Mouse (Mus musculus) cerebellum, adult 18-20 months (tissue): ENCODE results near the gene Gabarapl1.
A peak's percentile ranks its signal among the peaks of the same experiment; 100 is the strongest.
"Not testable (repeated sequence)": the region's sequence is repeated elsewhere in the genome, so short reads cannot be mapped to it uniquely, and the experiment has no call there.

Source experiments
- DNase-seq, 2 experiments: peaks; one replicate each; pipeline ENCODE4 v3.0.0; 2021

Gene Gabarapl1

GRCm38 (mm10) chr6:129532942-129533860 is at the start of gene Gabarapl1:
Gabarapl1 (plus strand) TSS chr6:129533160.
- peak; percentile 87 to 88 for DNase-seq

- DNase-seq = no peak
These were observed 38.0 kb upstream of the Gabarapl1 start for GRCm38 (mm10) chr6:129494924-129495323.

DNA sequence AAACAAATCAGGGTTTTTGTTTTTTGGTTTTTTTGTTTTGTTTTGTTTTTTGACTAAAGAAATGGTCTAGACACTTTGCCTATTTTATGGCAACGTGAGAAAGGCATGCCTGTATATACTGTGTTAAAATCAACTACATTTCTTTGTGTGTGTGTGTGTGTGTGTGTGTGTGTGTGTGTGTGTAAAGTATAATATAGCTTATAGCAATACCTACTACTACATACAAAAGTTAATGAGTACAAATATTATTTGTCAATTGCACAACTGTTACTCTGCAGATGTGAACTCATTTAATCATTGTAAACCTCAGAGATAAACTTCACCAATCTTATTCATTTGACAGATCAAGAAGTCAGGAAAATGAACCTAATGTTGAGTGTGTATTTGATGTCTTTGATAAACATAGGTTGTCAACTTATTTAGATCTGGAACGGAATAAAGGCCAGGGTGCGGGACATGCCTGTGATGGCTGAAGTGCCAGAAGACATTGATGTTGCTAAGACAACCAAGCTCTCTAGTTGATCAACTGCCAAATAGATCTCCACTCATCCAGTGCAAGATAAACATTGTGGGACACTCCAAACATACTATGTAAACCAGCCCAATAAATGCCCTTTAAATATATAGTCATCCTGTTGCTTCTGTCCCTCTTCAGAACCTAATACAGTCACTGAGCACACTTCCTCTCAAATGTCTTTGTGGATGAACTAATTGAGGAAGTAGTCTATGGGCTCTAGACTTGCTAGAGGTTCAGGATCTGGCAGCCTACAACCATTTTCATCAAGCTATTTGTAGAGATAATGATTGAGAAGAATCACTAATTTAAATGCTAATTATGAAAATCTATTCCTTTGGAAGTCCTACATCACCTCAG is 35.4 kb upstream of the Gabarapl1 start:
- no peak for DNase-seq

GRCm38 (mm10) chr6:129499516-129499915 is 33.4 kb upstream of the Gabarapl1 start:
- not testable (repeated sequence) for DNase-seq

DNA sequence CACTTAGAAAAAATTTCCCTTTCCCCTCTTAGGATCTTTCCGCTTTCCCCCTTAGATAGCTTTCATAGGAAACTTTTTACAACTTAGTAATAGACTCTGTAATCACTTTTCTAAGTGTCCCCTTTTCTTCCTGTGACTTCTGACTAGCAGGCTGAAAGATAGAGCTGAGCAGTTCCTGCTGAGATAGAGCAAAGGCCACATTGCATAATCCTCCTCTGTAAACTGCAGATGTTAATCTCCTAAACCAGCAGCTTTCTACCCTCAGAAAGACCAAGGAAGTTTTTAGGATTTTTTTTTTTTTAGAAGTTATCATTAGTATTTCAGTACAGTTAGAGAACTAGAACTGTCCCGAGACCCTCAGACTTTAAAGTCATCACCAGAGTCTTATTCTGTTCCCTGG is 29.5 kb upstream of the Gabarapl1 start:
- no peak for DNase-seq

DNA sequence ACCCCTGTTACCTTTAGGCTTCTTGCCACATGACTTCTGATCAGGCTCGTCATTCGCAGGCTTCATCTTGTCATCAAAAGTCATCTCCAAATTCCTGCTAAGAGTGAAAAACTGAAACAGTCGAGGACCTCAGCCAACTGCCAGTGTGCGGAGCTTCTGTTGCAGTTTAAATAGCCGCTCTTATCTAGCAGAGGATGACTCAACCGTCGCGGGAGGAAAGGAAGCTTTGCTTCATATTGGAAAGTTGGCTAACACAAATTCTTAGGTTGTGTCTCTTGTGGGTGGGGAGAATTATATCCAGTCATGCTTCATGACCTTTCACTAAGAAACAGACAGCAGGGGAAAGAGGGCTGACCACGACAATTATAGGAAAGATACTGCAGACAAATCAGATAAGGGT is 25.9 kb upstream of the Gabarapl1 start, which contains the start of gene Olr1:
Olr1 (minus strand) TSS at position 142 of the 400 bp plus-strand sequence.
- DNase-seq = no peak

DNA sequence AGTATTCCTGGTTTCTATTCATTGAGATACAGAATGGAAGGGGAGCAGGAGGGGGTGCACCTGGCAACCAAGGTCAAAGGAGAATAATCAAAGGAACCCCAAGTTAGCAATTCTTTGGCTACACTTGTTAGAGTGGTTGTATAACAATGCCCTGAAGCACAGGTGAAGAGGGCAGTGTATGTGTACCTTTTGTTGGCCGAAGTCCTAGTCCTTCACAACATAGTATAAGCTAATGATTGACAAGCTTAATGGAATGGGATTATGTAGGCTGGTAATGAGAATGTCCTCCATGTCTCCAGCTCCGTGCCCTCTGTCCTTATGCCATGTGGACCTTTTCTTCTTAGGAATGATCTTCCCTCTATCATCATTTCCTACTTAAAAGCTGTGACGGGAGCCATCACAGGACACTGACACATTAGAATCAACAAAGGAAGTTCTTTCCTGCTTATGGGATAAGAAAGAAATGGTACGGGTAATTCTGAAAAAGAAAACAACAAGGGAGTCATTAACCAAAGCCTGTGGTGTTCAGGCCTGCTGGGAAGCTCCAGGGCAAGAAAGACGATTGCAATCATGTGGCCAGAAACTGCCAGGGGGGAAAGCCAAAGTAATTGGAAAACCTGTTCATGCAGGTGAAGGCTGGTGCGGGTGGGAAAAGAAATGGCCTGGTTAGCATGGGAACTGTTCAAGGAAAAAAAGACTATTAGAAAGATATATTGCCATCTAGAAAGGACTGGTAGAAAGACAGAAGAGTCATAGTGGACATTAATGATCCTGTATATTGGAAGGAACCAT is 22.6 kb upstream of the Gabarapl1 start:
- DNase-seq = no peak

DNA sequence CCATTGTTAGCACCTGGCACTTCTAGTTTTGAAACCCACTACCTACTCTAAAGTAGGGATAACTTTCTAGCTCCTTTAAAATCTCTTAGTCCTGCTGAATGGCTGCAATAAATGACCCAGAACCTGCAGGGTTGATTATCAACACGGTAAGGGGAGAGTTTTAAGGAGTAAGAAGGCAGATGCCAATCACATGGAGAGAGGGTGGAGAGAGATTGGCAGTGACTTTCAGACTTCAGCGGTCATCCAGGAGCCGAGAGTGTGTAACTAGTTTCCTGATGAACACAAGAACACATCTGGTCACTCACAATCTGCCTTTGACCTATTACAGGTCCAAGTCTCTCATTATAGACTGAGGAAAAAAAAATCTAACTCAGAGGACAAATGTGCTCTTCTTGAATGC is 20.6 kb upstream of the Gabarapl1 start, which contains the start of gene Tmem52b:
Tmem52b (plus strand) TSS at position 189 of the 400 bp plus-strand sequence.
- DNase-seq = no peak

DNA sequence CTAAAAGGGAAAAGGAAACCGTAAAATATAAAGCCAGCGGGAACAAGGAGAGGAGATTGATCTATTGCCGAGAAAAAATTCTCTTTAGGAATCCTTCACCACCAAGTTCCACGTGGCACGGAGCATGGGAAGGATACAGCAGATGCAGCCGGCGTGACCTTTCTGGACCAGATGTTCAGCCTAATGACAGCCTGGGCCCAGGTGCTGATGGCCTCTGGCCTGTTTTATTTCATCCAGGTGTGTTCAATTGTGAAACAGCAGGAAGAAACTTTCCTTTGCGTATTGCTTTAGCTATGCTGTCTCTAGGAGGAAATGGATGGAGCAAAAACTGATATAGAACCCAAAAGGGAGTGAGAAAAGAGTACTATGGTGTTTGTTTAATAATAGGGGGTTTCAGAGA is 20.1 kb upstream of the Gabarapl1 start:
- no peak for DNase-seq

GRCm38 (mm10) chr6:129513409-129513808 is 19.6 kb upstream of the Gabarapl1 start:
- no peak for DNase-seq

GRCm38 (mm10) chr6:129514376-129514775 is 18.6 kb upstream of the Gabarapl1 start:
- no peak for DNase-seq

DNA sequence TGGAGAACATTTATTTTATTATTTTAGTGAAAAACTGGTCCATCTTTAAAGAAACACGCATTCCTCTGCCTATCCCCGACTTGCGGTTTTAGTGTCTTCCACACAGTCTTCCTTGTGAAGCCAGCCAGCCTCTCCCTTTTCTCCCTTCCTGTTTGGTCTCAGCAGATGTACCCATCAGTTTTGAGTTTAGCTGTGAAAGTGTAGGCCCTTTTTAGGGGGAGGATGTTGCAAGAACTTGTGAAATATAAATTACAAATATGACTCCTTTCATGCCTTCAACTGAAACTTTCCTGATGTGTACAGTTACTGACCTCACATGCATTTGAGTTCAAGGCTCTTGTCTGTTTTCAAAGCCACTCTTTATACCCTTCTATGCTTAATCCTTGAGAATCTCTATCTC is 17.9 kb upstream of the Gabarapl1 start:
- DNase-seq = no peak

DNA sequence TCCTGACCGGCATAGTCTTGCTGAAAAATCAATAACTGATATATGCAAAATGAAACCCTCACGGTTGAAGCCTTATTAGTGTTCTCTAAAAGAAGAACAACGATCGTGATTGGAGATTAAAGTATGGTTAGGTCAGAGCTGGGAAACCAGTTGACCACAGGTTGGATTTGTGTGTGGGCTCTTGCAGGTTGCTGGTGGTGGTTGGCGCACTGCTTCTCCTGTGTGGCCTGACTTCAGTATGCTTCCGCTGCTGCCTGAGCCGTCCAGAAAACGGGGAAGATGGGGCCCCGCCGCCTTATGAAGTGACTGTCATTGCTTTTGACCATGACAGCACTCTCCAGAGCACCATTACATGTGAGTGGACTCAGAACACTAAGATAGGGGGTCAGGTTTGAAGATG is 16.6 kb upstream of the Gabarapl1 start:
- no peak for DNase-seq

DNA sequence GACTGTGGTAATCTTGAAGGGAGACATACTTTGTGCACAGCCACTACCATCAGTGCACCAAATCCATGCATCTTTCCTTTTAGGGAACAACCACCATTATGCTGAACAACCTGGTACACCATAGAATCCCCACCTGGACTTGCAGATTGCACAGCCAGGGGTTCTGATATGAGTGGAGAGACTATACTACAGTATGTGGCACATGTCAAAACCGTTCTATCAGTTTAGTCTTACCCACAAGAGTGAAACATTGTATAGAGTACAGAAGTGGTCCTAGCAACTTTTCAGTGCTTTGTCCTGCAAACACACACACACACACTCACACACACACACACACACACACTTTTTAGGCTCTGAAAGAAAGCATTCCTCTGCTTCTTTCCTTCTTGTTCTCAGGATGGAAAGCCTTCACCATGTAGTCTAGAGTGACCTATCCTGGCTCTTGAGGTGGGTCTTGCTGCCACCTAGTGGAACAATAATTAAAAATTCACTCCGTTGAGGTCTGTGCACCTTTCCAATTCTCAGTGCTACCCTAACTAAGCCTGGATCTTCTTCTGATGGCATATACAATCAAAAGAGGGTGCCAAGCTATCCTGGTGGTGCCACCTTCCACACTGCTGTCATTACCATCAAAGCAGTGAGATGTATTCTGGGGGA is 15.1 kb upstream of the Gabarapl1 start:
- no peak for DNase-seq

DNA sequence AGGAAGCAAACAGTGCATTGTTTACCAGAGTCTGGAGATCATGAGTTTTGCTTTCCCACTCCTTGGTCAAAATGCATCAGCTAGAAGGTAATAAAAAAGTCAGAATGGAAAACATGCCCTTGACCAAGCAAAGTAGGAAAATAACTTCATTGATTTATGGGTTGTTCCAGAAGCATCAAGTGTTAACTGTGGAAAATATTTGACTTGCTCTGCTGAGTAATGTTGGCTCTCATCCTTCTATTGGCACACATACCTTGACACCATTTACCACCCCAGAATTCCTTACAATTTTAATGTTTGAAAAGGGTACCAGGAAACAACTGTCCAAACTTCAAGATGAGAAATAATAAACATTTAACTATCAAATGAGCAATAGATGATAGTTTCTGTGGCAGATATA is 6.9 kb upstream of the Gabarapl1 start:
- no peak for DNase-seq

- DNase-seq = no peak
These were observed 5.5 kb upstream of the Gabarapl1 start for GRCm38 (mm10) chr6:129527416-129527815.

GRCm38 (mm10) chr6:129529605-129530004 is 3.4 kb upstream of the Gabarapl1 start:
- no peak for DNase-seq

DNA sequence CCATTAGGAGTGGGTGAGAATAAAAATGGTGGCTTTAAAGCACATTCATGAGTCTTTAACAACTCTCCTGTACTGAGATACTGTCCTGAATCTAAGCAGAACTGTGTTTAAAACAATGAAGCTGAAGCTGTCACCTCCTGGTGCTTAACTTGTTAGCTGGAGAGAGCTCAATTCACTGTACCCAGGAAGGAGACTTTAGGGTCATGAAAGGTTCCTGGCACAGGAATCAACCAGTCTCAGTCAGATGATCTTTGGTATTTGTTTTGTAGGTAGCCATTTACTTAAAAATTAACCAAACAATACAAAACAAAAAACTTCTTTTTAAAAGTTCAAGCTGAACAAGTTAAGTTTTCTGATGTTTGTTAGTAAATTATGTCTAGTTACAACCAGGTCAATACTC is 2.7 kb upstream of the Gabarapl1 start:
- DNase-seq = no peak

DNA sequence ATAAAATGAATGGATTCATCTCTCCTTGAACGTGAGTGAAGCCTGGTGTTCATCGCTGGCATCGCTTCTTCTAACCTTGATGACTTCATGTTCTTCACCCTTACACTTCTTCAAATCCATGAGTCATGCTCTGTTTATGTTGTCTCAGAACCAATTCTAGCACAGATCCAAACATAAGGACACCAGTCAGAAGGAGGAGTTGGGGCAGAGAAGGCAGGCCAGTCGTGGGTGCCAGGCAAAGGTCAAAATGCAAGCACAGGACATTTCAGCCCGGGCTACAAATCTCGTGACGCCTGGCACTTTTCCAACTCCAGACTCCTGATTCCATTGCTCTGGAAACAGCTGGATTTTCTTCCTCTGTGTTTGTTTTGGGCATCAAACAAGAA is 411 bp upstream of the Gabarapl1 start:
- peak; percentile 44 to 64 for DNase-seq

DNA sequence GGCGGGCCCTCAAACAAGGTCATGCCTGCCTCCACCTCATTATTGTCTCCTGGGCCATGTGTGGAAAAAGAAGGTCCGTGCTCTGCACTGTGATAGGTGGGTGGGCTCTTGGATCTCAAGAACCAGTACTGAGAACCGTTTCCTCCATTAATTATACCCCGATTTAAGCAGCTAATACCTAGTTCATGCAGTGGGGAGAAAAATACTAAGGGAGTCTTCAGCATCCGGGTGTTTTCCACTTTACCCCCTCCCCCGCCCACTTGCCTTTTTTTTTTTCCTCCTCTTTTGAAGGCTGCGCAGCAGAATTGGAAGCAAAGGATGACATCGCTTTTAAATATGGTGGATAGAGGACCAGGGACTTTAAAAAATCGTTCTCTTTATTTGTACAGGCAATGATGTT is 1.1 kb downstream of the Gabarapl1 start:
- peak; percentile 21 to 52 for DNase-seq

DNA sequence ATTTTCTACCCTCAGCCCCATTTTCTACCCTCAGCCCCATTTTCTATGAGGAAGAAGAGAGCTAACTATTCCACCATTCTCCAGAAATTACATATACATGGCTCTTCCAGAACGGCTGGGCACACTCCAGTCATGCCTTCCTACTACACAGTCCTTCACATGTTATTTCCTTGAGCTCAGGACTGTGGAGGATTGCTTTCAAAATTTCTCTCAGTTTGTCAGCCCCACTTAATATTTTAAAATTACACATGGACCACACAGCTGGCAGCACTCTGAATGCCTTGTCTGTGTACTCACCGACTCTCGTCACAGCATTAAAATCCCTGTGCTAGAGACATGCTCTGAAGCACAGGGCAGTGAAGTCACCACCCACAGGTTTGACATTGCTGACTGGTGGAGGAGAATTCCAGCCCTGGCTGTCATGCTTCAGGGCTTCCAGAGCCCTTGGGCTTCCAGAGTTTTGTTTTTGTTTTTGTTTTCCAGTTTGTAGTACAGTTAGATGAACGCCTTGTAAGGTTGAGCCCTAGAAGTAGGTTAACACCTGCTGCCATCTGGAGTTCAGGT is 1.7 kb downstream of the Gabarapl1 start:
- peak in 1 of 2 experiments; percentile 24 for DNase-seq

DNA sequence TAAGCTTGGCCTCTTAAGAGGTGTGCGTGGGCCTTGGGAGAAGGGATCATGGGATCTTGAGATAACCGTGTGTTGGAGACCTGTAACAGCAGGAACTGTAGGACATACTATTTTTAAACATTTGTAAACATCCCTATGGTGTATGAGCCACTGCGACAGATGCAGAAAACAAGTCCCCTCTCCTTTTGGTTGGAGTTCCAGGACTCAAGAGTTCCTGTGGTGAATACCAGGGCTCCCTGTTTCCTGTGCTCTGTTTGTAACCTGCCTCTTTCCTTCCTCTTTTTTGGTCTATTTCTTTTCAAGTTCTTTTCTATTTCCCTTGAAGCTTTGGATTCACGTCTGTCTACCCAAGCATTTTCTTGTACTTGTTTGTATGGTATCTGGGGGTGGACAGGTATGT is 2.8 kb downstream of the Gabarapl1 start:
- no peak for DNase-seq
